Mouse (Mus musculus) MEL (cell line): ENCODE measurements around the gene Pfdn6. TPM values are rescaled to one million over a fixed set of nuclear protein-coding genes. Genes with fewer than 3 reads are reported as not detected.
A peak's percentile ranks its signal among the peaks of the same experiment; 100 is the strongest.

Experiments
- DNase-seq: peaks from one replicate; pipeline ENCODE4 v3.0.0; 2011; ENCODE audit warnings: low read depth, low spot score
- H3K27ac ChIP-seq: 2 replicates; pipeline ENCODE4 v1.5.1; 2012; ENCODE audit warnings: low read depth, mild to moderate bottlenecking, control low read depth, low read length, moderate library complexity; ENCODE audit not compliant: control insufficient read depth
- H3K27me3 ChIP-seq, 2 experiments: fragments of 150-350 bp in 1 of 2; sonication (generic) in 1 of 2; 2 replicates each; pipeline ENCODE4 v1.6.1; 2012; ENCODE audit warnings: low read length in 2 of 2, mild to moderate bottlenecking in 2 of 2, improper control_type of control experiment in 1 of 2, moderate library complexity in 1 of 2; ENCODE audit not compliant: insufficient read depth in 2 of 2, control insufficient read depth in 1 of 2
- H3K36me3 ChIP-seq, 2 experiments: 2 replicates each; pipeline ENCODE4 v1.6.1; 2012 to 2014; ENCODE audit warnings: low read length in 2 of 2, improper control_type of control experiment in 1 of 2, inconsistent platforms in 1 of 2, mild to moderate bottlenecking in 1 of 2; ENCODE audit not compliant: insufficient read depth in 2 of 2, control insufficient read depth in 1 of 2
- H3K4me1 ChIP-seq, 2 experiments: fragments of 150-350 bp in 1 of 2; sonication (generic) in 1 of 2; 2 replicates each; pipeline ENCODE4 v1.6.1; 2012; ENCODE audit warnings: low read length in 2 of 2, improper control_type of control experiment in 1 of 2, mild to moderate bottlenecking in 1 of 2; ENCODE audit not compliant: insufficient read depth in 2 of 2, control insufficient read depth in 1 of 2
- H3K4me3 ChIP-seq, 2 experiments: fragments of 150-350 bp in 1 of 2; sonication (generic) in 1 of 2; 2 replicates each; pipeline ENCODE4 v1.5.1; 2012; ENCODE audit warnings: low read depth in 2 of 2, low read length in 2 of 2, mild to moderate bottlenecking in 2 of 2, moderate library complexity in 2 of 2, control low read depth in 1 of 2, improper control_type of control experiment in 1 of 2; ENCODE audit not compliant: control insufficient read depth in 1 of 2, insufficient read depth in 1 of 2
- H3K79me2 ChIP-seq: 2 replicates; pipeline ENCODE4 v1.6.1; 2012; ENCODE audit warnings: mild to moderate bottlenecking, low read length, moderate library complexity; ENCODE audit not compliant: control insufficient read depth, poor library complexity, insufficient read depth
- H3K9ac ChIP-seq: 2 replicates; pipeline ENCODE4 v1.6.1; 2012; ENCODE audit warnings: low read depth, mild to moderate bottlenecking, control low read depth, low read length, moderate library complexity; ENCODE audit not compliant: control insufficient read depth, poor library complexity, severe bottlenecking
- H3K9me3 ChIP-seq: fragments of 150-350 bp; sonication (generic); replicated peaks from 2 replicates; pipeline ENCODE4 v1.6.1; 2012; ENCODE audit warnings: mild to moderate bottlenecking, low read length, improper control_type of control experiment, moderate library complexity; ENCODE audit not compliant: insufficient read depth
- CHD1 ChIP-seq: IDR thresholded peaks from 2 replicates; pipeline ENCODE4 v1.6.1; 2012; ENCODE audit warnings: low read depth, mild to moderate bottlenecking, inconsistent platforms, low read length, improper control_type of control experiment
- EP300 ChIP-seq, 2 experiments: IDR thresholded peaks; 2 replicates each; pipeline ENCODE4 v1.6.1; 2011; ENCODE audit warnings: improper control_type of control experiment in 2 of 2, low read length in 2 of 2, low read depth in 1 of 2, mild to moderate bottlenecking in 1 of 2
- GABPA ChIP-seq: IDR thresholded peaks from 2 replicates; pipeline ENCODE4 v1.6.1; 2012; ENCODE audit warnings: low read depth, mild to moderate bottlenecking, inconsistent platforms, low read length, improper control_type of control experiment, moderate library complexity
- KAT2A ChIP-seq: conservative IDR thresholded peaks from 2 replicates; pipeline ENCODE4 v1.6.1; 2012; ENCODE audit warnings: low read depth, low read length, improper control_type of control experiment, inconsistent platforms
- MAFK ChIP-seq: IDR thresholded peaks from 2 replicates; pipeline ENCODE4 v1.6.1; 2011; ENCODE audit warnings: low read depth, mild to moderate bottlenecking, low read length, improper control_type of control experiment, borderline replicate concordance
- MXI1 ChIP-seq: IDR thresholded peaks from 2 replicates; pipeline ENCODE4 v1.6.1; 2011; ENCODE audit warnings: mild to moderate bottlenecking, low read depth, low read length, improper control_type of control experiment
- POLR2A ChIP-seq, 2 experiments: IDR thresholded peaks; 2 replicates each; pipeline ENCODE4 v1.6.1; 2011 to 2012; ENCODE audit warnings: low read length in 2 of 2, mild to moderate bottlenecking in 2 of 2, control low read depth in 1 of 2, improper control_type of control experiment in 1 of 2, low read depth in 1 of 2, moderate library complexity in 1 of 2; ENCODE audit not compliant: control insufficient read depth in 1 of 2, insufficient read depth in 1 of 2, poor library complexity in 1 of 2
- RAD21 ChIP-seq: IDR thresholded peaks from 2 replicates; pipeline ENCODE4 v1.6.1; 2011; ENCODE audit warnings: mild to moderate bottlenecking, low read depth, low read length, improper control_type of control experiment
- SIN3A ChIP-seq: IDR thresholded peaks from 2 replicates; pipeline ENCODE4 v1.6.1; 2012; ENCODE audit warnings: low read length, improper control_type of control experiment, inconsistent platforms
- TCF12 ChIP-seq: IDR thresholded peaks from 2 replicates; pipeline ENCODE4 v1.6.1; 2014; ENCODE audit warnings: low read depth, mild to moderate bottlenecking, inconsistent platforms, low read length, improper control_type of control experiment, moderate library complexity
- USF1 ChIP-seq: IDR thresholded peaks from 2 replicates; pipeline ENCODE4 v1.6.1; 2014; ENCODE audit warnings: low read depth, mild to moderate bottlenecking, inconsistent platforms, low read length, improper control_type of control experiment, moderate library complexity
- ZNF384 ChIP-seq: IDR thresholded peaks from 2 replicates; pipeline ENCODE4 v1.6.1; 2012; ENCODE audit warnings: low read depth, mild to moderate bottlenecking, inconsistent platforms, low read length, improper control_type of control experiment
- polyA plus RNA-seq, 2 experiments: library from polyadenylated mRNA; stranded (reverse) in 1 of 2; unstranded in 1 of 2; fragments of >175 nt in 1 of 2; fragments of >200 nt in 1 of 2; gene quantifications; 2 replicates each; pipeline versions ENCODE4 v1.2.1 to v1.2.4; 2012; ENCODE audit warnings: low replicate concordance in 2 of 2, low read depth in 1 of 2; ENCODE audit not compliant: insufficient read length in 2 of 2, insufficient read depth in 1 of 2, missing spikeins in 1 of 2
- total RNA-seq: library from RNA; depleted of rRNA; stranded (reverse); fragments of 300-350 nt; gene quantifications from 2 replicates; pipeline ENCODE4 v1.2.3, GENCODE M21; 2012

The Pfdn6 gene
- total and polyA plus RNA-seq, 3 experiments, result 222 to 239 TPM; not detected in 1

DNA sequence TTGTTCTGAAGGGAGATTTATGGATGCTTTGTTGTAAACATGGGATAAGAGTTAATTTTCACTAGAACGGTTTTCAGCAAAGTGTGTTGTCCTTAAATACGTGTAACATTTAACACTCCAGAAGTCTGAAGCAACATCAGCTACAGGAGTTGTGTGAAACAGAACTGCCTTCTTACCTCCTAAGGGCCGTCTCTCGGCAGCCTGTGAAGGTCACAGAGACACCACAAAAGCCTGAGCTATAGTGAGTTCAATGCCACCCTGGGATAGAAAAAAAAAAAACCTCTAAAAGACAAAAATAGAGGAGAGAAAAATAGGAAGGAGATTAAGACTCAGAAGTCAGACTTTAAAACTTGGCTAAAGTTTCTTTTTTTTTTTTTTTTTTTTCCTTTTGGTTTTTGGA is 38.1 kb downstream of the Pfdn6 start:
- Histone ChIP-seq H3K4me3 (peak overlapping the region in 1 of 2 experiments; percentile 45; a peak in 2 of 4 replicates), H3K79me2 (no peaks in the 10 kb centered on the region), H3K9me3 (no peaks in the 10 kb centered on the region), H3K36me3 (peaks cover 0 to 30% of the 10 kb centered on the region in 2 experiments; a peak in 2 of 4 replicates), H3K27ac (peak overlapping the region; percentile 55), H3K9ac (peak overlapping the region; percentile 17; the same call in 1 of the 2 replicates), H3K27me3 (no peaks in the 10 kb centered on the region), H3K4me1 (peaks cover 21 to 47% of the 10 kb centered on the region in 2 experiments)
- TF ChIP-seq SIN3A (0 out of 2 replicates have a peak, but pooled peaks have one; percentile 28), POLR2A (IDR thresholded peaks at IDR 0.05; ENCODE audit: control insufficient read depth in 1 of 2, insufficient read depth in 1 of 2, low read depth in 1 of 2, low read length in 2 of 2, poor library complexity in 1 of 2) (no peak), MXI1 (no peak), CHD1 (no peak), GABPA (no peak), TCF12 (0 out of 2 replicates have a peak, but pooled peaks have one; percentile 13), ZNF384 (peak; percentile 67), EP300 (IDR thresholded peaks at IDR 0.05; ENCODE audit: low read depth in 1 of 2, low read length in 2 of 2) (0 out of 4 replicates have a peak, but pooled peaks of 1 of the 2 experiments have one; percentile 27)
- no peak for DNase-seq

DNA sequence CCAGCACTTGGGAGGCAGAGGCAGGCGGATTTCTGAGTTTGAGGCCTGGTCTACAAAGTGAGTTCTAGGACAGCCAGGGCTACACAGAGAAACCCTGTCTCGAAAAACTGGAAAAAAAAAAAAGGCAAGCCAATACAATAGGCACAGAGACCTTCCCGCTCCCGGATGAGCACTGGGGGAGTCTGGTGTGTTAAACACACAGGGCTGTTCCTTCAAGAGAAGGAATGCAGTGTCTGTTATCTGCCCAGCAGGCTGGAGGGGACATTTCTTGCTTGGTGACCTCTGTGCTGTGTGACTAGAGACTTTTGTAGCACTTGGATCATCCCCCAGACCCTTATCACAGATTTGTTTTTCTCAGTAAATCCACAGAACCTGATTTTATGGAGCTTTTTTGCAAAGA is 38.5 kb downstream of the Pfdn6 start:
- Histone ChIP-seq H3K9ac (no peak overlapping the region), H3K4me1 (peaks cover 21 to 47% of the 10 kb centered on the region in 2 experiments), H3K9me3 (no peaks in the 10 kb centered on the region), H3K27ac (no peak overlapping the region), H3K4me3 (peak overlapping the region in 1 of 2 experiments; percentile 45; a peak in 1 of 4 replicates), H3K27me3 (no peaks in the 10 kb centered on the region), H3K36me3 (peaks cover 0 to 30% of the 10 kb centered on the region in 2 experiments; a peak in 2 of 4 replicates), H3K79me2 (no peaks in the 10 kb centered on the region)
- TF ChIP-seq USF1 (no peak), RAD21 (no peak)
- no peak for DNase-seq

DNA sequence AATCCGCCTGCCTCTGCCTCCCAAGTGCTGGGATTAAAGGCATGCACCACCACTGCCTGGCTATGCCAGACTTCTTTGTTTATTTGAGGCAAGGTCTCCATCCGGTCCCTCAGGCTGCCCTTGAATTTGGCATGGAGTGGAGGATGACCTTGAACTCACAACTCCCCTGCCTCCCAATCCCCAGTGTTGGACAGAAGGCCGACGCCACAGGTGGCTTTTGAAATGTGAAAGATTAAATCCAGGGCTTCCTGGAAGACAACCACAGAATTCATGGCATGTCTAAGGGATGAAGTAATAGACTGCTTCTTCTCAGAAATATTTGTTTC is 39.2 kb downstream of the Pfdn6 start:
- Histone ChIP-seq H3K9ac (no peak overlapping the region), H3K4me1 (peaks cover 21 to 47% of the 10 kb centered on the region in 2 experiments), H3K4me3 (no peak overlapping the region), H3K36me3 (peaks cover 0 to 30% of the 10 kb centered on the region in 2 experiments; a peak in 2 of 4 replicates), H3K9me3 (no peaks in the 10 kb centered on the region), H3K79me2 (no peaks in the 10 kb centered on the region), H3K27ac (no peak overlapping the region), H3K27me3 (no peaks in the 10 kb centered on the region)
- no peak for TF ChIP-seq RAD21
- TF ChIP-seq MAFK, result no peak
- peak; percentile 50 for TF ChIP-seq ZNF384
- no peak for TF ChIP-seq KAT2A
- TF ChIP-seq USF1, result no peak
- DNase-seq, result no peak
